Mouse (Mus musculus): ENCODE data around the gene Tssk2. TPM values are rescaled to one million over a fixed set of nuclear protein-coding genes. Genes with fewer than 3 reads are reported as not detected.

Tssk2 gene
- polyA plus RNA-seq, 1 experiment from 2014 or later = not detected

DNA sequence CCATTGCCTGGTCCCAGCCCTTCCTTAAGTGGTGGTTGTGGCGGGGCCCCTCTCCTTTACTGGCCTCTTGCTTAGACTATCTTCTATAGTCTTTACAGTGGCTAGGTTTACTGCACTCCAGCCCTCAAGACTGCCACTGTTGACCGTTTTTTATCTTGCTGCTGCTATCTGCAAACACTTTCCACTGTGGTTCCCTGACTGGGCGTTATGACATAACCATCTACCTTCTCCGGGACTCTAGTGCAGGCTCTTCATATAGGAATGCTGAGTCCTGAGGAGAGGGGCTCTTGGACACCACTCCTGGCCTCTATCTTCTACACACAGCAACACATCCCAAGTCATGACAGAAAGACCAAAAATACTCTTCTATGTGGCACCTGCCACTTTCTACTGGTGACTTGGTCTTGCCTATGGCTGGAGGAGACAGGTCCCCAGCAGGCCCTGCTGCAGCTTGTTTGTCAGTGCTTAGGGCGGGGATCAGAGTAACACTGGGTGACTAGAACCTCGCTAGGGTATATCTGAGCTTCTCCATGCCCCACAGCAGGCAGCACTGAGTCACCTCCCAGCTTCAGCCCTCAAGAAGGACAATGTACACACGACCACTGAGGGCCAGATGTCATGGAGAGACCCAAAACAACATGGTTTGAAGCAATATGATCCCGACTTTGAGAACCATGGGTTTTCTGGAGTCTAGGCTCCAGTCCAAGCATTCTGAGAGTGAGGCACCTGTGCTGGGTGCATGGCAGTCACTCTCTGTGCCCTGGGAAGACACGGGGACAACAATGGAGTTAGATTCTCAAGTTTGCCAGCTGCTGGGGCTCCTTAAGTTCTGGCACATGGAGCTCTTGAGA is 35.4 kb downstream of the Tssk2 start:
- Histone ChIP-seq H3K36me3 (replicated peaks) (no peaks in the 10 kb centered on the region), H3K27me3 (replicated peaks) (0 out of 2 replicates have a peak, but pooled peaks cover 3% of the 10 kb centered on the region), H3K27ac (no peak overlapping the region), H3K9ac (no peak overlapping the region), H3K4me2 (no peak overlapping the region), H3K4me3 (no peak overlapping the region), H3K9me3 (no peaks in the 10 kb centered on the region), H3K4me1 (peaks cover 2% of the 10 kb centered on the region)
- 72% methylated on average over 9 of the region's 9 CpGs for WGBS
- ATAC-seq (replicated peaks) = no peak

DNA sequence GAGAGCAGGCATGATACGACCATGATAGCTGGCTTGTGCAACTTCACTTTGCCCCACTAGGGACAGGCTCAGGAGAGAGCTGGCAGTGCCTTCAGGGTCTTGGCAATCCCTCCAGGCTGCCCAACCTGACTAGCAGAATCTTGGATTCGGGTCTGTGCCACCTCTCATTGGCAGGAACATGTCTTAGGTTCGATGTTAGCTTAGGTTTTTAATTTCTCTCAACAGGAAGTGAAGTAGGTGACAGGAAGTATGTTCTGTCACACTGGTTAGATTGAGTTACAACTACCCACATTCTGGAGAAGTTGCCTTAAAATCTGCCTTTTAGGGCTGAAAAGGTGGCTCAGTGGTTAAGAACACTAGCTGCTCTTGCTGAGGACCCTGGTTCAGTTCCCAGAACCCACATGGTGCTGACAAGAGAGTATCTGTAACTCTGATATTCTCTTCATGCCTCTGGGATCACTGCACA is 36.0 kb downstream of the Tssk2 start:
- 55% methylated on average over 3 of the region's 3 CpGs for WGBS
- no peak for ATAC-seq (replicated peaks)
- Histone ChIP-seq H3K27me3 (replicated peaks) (0 out of 2 replicates have a peak, but pooled peaks cover 3% of the 10 kb centered on the region), H3K4me2 (no peak overlapping the region), H3K36me3 (replicated peaks) (no peaks in the 10 kb centered on the region), H3K4me1 (no peaks in the 10 kb centered on the region; the same call in 1 of the 2 replicates), H3K4me3 (no peak overlapping the region), H3K9ac (no peak overlapping the region), H3K9me3 (no peaks in the 10 kb centered on the region), H3K27ac (no peak overlapping the region)

DNA sequence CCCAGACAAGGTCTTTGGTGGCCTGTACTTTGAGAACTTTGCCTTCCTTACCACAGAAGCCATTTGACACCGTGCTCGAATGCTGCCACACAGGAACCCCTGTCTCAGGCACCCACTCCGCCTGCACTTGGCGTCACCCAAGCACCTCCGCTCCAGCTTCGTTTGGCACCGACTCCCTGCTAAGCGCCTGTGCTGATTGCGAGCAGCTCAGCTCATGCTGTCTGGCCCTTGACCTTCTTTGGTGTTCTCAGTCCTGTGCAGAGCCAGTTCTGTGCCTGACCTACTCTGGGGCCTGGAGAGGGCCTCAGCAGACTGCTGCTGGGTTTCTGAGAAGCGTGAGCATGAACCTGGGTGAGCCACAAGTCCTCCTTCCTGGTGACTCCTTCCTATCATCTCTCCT is 38.3 kb downstream of the Tssk2 start:
- WGBS = 88% methylated on average over 10 of the region's 10 CpGs
- Histone ChIP-seq H3K27ac (no peak overlapping the region), H3K36me3 (replicated peaks) (no peaks in the 10 kb centered on the region), H3K4me1 (no peaks in the 10 kb centered on the region), H3K4me3 (no peak overlapping the region), H3K27me3 (replicated peaks) (0 out of 2 replicates have a peak, but pooled peaks cover 3% of the 10 kb centered on the region), H3K9me3 (no peaks in the 10 kb centered on the region), H3K4me2 (no peak overlapping the region), H3K9ac (no peak overlapping the region)
- ATAC-seq (replicated peaks) = no peak

DNA sequence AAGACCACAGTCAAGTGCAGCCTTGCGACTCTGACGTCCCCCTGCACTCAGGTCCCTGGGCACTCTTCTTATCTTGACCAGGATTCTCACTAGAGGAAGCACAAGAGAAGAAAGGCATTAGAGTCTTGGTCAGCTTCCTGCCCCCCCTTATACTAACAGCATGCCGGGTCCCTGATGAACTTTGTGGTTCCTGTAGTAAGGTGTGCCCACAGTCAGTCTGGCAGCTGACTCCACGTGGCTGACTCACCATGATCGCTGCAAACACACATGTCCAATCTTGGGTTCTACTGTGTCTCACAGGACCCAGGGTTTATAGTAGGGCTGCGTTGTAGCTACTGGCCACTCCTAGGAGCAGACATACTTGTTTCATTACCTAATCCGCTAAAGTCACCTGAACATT is 39.8 kb downstream of the Tssk2 start:
- no peak for ATAC-seq (replicated peaks)
- H3K4me1 ChIP-seq = no peaks in the 10 kb centered on the region
- H3K27me3 ChIP-seq (replicated peaks) = 0 out of 2 replicates have a peak, but pooled peaks cover 3% of the 10 kb centered on the region
- no peak overlapping the region for H3K9ac ChIP-seq
- no peaks in the 10 kb centered on the region for H3K9me3 ChIP-seq
- WGBS = 85% methylated on average over 7 of the region's 7 CpGs
- no peak overlapping the region for H3K4me2 ChIP-seq
- H3K36me3 ChIP-seq (replicated peaks) = no peaks in the 10 kb centered on the region
- H3K4me3 ChIP-seq = no peak overlapping the region
- H3K27ac ChIP-seq = no peak overlapping the region

DNA sequence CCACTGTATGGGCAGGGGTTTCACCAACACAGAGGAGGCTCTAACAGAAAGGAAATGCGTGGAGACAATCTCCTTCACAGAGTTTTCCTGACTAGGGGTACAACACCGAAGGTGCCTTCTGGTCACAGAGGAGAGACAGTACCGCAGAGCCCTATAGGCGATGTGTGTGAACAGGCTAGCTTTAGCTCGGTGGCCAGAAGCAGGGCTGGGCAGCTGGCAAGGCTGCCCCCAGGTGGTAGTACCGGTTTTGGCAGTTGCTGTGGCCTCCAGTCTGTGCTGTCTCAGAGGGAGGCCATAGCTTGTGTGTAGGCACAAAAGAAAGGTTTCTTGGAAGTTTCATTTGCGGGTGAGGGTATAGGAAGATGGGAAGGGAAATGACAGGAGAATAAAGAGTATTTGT is 40.4 kb downstream of the Tssk2 start:
- Histone ChIP-seq H3K4me3 (no peak overlapping the region), H3K36me3 (replicated peaks) (no peaks in the 10 kb centered on the region), H3K4me1 (no peaks in the 10 kb centered on the region), H3K27me3 (replicated peaks) (0 out of 2 replicates have a peak, but pooled peaks cover 3% of the 10 kb centered on the region), H3K27ac (no peak overlapping the region), H3K4me2 (no peak overlapping the region), H3K9ac (no peak overlapping the region), H3K9me3 (no peaks in the 10 kb centered on the region)
- WGBS = 11% methylated on average over 7 of the region's 7 CpGs
- ATAC-seq (replicated peaks) = 0 out of 2 replicates have a peak, but pooled peaks have one; percentile 39

DNA sequence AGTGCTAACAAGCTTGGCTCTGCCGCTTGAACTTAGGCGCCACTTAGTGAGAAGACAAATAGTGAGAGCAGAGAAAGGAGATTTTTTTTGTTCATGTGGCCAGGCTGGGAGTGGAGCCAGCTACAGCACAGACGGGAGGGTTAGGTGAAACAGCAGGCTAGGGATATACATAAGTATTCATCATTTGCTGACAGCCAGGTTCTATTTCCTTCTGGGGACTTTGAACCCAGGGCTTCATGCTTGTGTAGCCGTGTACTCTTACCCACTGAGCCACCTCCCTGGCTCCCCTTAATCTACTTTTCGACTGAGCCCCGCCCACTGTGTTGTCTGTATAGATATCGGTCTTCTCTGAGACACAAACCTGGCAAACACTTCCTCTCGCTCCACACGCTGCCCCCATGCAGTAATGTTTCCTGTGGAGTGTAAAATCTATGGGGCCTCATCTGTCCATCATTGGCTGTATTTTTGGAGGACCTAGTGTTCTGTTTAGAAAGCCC is 40.9 kb downstream of the Tssk2 start:
- no peak overlapping the region for H3K4me2 ChIP-seq
- no peak overlapping the region for H3K9ac ChIP-seq
- no peaks in the 10 kb centered on the region for H3K9me3 ChIP-seq
- no peaks in the 10 kb centered on the region for H3K36me3 ChIP-seq (replicated peaks)
- H3K27me3 ChIP-seq (replicated peaks) = 0 out of 2 replicates have a peak, but pooled peaks cover 3% of the 10 kb centered on the region
- ATAC-seq (replicated peaks) = no peak
- no peak overlapping the region for H3K27ac ChIP-seq
- H3K4me1 ChIP-seq = no peaks in the 10 kb centered on the region
- H3K4me3 ChIP-seq = no peak overlapping the region
- 55% methylated on average over 9 of the region's 9 CpGs for WGBS

DNA sequence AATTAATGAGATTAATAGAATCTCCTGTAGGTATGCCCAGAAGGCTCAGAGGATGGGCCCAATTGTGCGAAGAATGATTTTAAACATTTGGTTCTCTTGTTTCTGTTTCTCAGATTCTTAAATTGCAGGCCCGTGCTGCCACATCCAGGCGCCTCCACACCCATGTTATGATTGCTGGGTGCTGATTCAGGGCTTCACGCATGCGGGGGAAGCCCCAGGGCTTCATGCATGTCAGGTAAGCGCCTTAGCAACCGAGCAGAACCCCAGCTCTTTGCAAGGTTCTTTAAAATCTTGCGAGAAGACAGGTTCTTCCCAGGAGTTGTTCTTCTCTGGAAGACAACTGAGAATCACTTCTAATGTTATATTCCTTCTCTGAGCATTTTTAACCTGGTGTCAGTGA is 45.0 kb downstream of the Tssk2 start:
- ATAC-seq (replicated peaks) = no peak
- Histone ChIP-seq H3K27me3 (replicated peaks) (no peaks in the 10 kb centered on the region), H3K27ac (no peak overlapping the region), H3K4me1 (no peaks in the 10 kb centered on the region), H3K36me3 (replicated peaks) (no peaks in the 10 kb centered on the region), H3K4me2 (no peak overlapping the region), H3K9ac (no peak overlapping the region), H3K4me3 (no peak overlapping the region), H3K9me3 (no peaks in the 10 kb centered on the region)
- 69% methylated on average over 8 of the region's 8 CpGs for WGBS

DNA sequence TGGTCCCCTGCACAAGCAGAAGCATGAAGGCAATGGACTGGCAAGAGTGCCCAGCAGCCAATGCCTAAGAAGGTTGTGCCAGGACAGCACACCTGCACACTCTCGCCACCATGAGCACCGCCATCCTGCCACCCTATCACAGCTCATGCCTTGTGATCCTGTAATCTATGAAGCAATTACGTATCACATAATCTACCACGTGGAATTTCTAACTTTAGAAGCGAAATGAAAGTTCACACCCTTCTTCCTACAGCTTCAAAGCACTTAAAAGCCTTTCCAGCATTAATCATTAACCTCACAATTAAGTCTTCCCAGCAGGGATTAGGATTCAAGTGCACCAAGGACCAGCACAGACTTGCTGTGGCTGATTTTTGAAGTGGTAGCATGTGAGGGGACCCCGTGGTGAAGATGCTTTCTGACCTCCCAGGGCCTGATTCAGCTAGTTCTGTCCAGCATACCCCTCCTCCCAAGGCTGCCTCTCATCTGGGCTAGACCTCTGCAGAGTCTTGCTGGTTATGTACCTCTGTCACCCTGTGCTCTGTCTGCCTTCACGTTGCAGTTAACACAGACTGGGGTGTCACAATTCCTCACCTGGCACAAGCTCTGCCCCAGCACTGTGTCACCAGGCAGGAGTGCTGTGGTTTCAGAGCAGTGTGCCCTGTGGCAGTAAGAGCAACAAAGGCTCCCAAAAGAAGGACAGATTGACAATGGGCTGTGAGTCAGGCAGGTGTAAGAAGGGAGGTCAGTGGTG is 46.8 kb downstream of the Tssk2 start:
- Histone ChIP-seq H3K9me3 (no peaks in the 10 kb centered on the region), H3K4me2 (no peak overlapping the region), H3K27me3 (replicated peaks) (no peaks in the 10 kb centered on the region), H3K9ac (no peak overlapping the region), H3K27ac (no peak overlapping the region), H3K4me1 (peaks cover 16% of the 10 kb centered on the region), H3K36me3 (replicated peaks) (no peaks in the 10 kb centered on the region), H3K4me3 (no peak overlapping the region)
- ATAC-seq (replicated peaks) = no peak
- WGBS = 62% methylated on average over 7 of the region's 7 CpGs

DNA sequence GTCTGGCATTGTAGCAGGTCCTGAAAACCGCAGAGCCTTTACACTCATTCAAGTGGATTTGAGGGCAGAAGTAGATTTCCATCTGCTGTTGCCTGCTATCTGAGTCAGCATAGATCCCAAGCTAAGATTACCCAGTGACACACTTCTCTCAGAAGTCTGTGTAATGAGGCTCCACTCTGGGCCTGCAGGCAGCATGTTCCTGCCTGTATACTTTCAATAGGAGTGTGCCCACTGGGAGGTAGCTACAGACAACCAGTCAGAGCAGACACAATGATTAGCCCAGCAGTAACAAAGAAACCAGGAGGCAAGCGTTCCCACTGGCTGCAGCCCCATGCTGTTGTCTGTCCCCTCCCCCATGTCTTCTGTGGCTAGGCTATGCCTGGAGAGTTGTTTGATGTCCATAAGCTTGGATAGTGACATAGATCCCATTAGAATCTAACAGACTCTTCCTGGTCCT is 51.0 kb downstream of the Tssk2 start:
- Histone ChIP-seq H3K4me1 (peaks cover 19% of the 10 kb centered on the region), H3K4me3 (no peak overlapping the region), H3K36me3 (replicated peaks) (no peaks in the 10 kb centered on the region), H3K27me3 (replicated peaks) (no peaks in the 10 kb centered on the region), H3K27ac (peak overlapping the region; percentile 71), H3K4me2 (no peak overlapping the region), H3K9ac (no peak overlapping the region), H3K9me3 (no peaks in the 10 kb centered on the region)
- peak; percentile 91 for ATAC-seq (replicated peaks)
- 13% methylated on average over 2 of the region's 2 CpGs for WGBS

Other genes with a start within 250 kb of the Tssk2 start
- gene Med15, start 165.7 kb upstream of the Tssk2 start, polyA plus RNA-seq (2015; fragmentation: Nextera tagmentation; extraction: Ambion mirVana) = 53.2 and 59.4 TPM in 2 replicates
- gene Klhl22, start 139.0 kb upstream of the Tssk2 start, polyA plus RNA-seq (2015; fragmentation: Nextera tagmentation; extraction: Ambion mirVana) = 93.2 and 93.4 TPM in 2 replicates
- gene Scarf2, start 101.4 kb upstream of the Tssk2 start, polyA plus RNA-seq (2015; fragmentation: Nextera tagmentation; extraction: Ambion mirVana) = 1.7 and 2.6 TPM in 2 replicates
- 3.5 and 4.9 TPM in 2 replicates for gene B830017H08Rik, start 65.5 kb upstream of the Tssk2 start, polyA plus RNA-seq (2015; fragmentation: Nextera tagmentation; extraction: Ambion mirVana)
- 3.9 and 5.2 TPM in 2 replicates for gene Car15, start 60.3 kb upstream of the Tssk2 start, polyA plus RNA-seq (2015; fragmentation: Nextera tagmentation; extraction: Ambion mirVana)
- gene Gm20518, start 7.0 kb upstream of the Tssk2 start, polyA plus RNA-seq (2015; fragmentation: Nextera tagmentation; extraction: Ambion mirVana) = 0.53 and 0.68 TPM in 2 replicates
- not detected in 2 replicates for gene Tssk1, start 4.4 kb upstream of the Tssk2 start, polyA plus RNA-seq (2015; fragmentation: Nextera tagmentation; extraction: Ambion mirVana)
- 119 and 120 TPM in 2 replicates for gene Dgcr2, start 75 bp upstream of the Tssk2 start, polyA plus RNA-seq (2015; fragmentation: Nextera tagmentation; extraction: Ambion mirVana)
- 51.7 and 57.1 TPM in 2 replicates for gene Ess2, start 12.7 kb downstream of the Tssk2 start, polyA plus RNA-seq (2015; fragmentation: Nextera tagmentation; extraction: Ambion mirVana)
- gene Gsc2, start 16.4 kb downstream of the Tssk2 start, polyA plus RNA-seq (2015; fragmentation: Nextera tagmentation; extraction: Ambion mirVana) = 0.38 and 1.1 TPM in 2 replicates
- 169 and 179 TPM in 2 replicates for gene Slc25a1, start 29.6 kb downstream of the Tssk2 start, polyA plus RNA-seq (2015; fragmentation: Nextera tagmentation; extraction: Ambion mirVana)
- gene Vpreb2, start 81.8 kb downstream of the Tssk2 start, polyA plus RNA-seq (2015; fragmentation: Nextera tagmentation; extraction: Ambion mirVana) = not detected in 2 replicates
- 160 and 171 TPM in 2 replicates for gene Dgcr6, start 154.2 kb downstream of the Tssk2 start, polyA plus RNA-seq (2015; fragmentation: Nextera tagmentation; extraction: Ambion mirVana)
- gene Prodh, start 191.6 kb downstream of the Tssk2 start, polyA plus RNA-seq (2015; fragmentation: Nextera tagmentation; extraction: Ambion mirVana) = 3.7 and 5.0 TPM in 2 replicates
- gene Rtn4r, start 229.0 kb downstream of the Tssk2 start, polyA plus RNA-seq (2015; fragmentation: Nextera tagmentation; extraction: Ambion mirVana) = 25.0 and 27.2 TPM in 2 replicates

All from midbrain, embryonic 15.5 days (tissue).